Mouse (Mus musculus) fat pad, adult 2 months (tissue): Measurements from ENCODE around the gene Pfkfb3.

Experiments used
- DNase-seq: peaks from one replicate; pipeline ENCODE4 v3.0.0-alpha.2; 2011; ENCODE audit warnings: low read depth, low spot score; ENCODE audit errors: extremely low read depth

Gene Pfkfb3

DNA sequence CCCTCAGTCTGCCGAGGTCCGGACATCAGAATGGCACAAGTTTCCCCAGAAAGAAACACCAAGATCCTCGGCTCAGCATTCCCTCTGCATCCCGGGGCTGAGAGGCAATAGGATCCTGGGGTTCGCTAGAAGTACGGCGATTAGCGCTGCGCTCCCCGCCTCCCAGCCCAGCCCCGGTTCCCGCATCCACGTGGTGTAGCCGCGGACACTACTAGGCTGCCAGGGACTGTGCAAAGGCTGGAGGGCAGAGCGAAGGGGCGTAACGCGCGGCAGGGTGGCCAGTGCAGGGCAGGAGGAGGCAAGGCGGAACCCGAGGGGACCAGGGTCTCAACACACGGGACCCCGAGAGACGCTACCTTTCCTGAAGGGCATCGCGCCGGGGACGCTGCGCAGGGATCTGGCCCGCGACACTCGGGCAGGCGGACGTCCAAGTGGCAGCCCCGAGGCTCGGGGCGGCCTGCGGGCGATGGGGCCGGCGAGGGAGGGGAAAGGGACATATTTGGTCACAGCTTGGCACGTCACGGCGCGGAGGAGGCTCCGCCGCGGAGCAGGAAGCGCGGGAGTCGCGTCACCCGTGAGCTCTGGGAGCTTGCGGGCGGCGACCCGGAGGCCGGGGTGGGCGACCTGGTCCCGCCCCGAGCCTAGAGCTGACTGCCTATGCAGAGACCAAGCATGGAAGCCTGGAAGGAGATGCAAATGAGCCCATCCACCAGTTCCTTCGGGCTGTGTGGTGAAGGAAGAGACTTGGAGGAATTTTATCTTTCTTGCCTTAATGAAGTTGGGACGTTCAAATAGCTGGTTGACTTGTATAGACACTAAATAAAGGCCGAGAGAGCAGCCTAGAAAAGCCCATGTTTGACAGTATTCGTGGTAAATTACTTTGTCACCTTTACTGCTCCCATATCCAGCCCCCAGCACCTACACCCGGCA, at the start of gene Pfkfb3:
Pfkfb3 (minus strand) TSS at position 607 of the 930 bp plus-strand sequence.
- no peak for DNase-seq

DNA sequence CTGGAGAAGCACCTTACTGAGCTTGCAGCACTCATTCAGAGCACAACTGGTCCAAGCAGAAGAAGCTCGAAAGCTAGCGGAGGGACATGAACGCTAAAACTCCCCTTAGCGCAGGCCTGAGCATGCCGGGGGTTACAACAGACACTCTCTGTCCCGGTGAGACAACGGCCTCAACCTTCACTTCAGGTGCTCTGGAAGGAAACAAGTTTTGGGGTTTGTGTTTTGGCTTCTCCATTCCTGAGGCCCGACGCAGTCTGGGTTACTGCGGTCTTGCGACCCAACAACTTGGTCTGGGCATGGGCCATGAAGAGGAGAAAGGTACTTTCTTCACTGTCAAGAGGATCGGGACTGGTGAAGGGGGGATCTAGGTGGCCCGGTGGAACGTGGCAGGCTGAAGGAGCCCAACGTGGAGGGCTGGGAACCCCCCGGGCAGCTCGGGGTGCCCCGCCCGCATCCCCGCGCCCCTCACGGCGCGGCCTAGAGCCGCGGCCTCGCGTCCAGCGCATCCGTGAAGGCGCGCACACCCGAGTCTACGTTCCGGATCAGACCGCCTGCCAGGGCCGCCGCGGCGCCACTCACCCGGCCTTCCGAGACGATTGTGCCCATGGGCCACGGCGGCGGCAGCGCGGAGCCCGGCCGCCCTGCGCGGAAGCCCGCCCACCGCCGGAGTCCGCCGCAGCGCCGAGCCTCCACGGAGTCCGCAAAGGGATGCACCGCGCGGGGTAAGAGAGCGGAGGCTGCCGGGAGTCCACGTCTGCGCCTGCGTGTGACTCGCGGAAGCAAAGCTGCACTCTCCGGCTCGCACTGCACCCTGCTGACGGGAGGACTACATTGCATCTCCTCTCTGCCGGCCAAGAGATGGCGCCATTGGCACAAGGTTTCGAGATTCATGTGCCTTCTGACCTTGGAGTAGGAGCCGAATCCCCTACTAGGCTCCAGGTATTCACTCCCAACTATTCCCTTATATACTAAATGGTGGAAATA, 48.9 kb upstream of the Pfkfb3 start:
- peak; percentile 52 for DNase-seq

DNA sequence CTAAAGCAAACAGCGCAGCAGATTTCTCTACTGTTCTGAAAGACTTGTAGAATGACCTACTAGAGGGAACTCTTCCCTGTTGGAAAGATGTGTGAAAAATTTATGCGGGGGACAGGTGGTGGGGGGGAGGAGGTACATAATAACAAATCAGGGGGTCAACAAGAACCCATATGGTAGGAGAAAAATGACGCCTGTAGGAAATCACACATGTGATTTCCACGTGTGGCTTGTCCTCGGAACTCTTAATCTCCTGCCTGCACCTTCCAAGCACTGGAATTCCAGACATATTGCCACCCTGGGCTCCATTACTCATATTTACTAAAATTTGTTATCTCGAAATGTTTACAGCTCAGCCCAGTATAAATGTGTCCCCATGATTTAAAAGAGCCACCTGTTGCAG, 47.9 kb upstream of the Pfkfb3 start:
- DNase-seq = no peak

DNA sequence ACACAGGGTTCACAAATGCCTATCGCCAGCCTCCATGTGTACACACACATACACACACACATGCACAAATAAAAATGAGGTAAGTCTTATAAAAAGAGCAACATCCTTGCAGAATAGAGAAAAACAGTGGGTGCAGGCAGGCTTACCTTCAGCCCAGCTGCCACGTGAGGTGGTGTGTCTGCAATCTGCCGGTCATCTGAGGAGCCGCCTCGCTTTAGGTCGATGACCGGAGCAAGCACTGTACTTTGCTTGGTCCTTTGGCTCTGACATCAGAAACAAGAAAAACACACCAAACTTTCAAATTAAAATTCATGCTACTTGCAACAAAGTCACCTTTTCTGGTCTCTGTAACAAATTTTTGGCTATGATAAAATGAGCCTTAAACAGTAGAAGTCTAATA, 44.0 kb upstream of the Pfkfb3 start:
- no peak for DNase-seq

DNA sequence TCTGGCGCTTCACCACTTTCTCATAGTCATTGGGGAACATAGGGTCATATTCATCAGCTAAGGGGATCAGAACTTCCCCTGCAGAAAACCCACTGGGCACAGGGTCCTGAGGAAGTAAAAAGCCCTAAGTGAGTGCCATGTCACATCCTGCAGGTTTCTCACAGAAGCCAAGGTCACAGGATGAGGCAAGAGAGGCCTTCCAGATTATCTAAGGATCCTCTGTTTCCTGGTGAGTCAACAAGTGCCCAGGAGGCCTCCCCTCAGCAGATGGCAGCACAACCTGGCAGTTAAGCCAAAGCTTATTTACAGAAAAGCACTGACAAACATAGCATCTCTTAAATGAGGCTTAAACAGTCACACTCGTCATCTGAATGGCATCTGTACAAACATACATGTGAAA, 42.8 kb upstream of the Pfkfb3 start:
- DNase-seq = no peak

DNA sequence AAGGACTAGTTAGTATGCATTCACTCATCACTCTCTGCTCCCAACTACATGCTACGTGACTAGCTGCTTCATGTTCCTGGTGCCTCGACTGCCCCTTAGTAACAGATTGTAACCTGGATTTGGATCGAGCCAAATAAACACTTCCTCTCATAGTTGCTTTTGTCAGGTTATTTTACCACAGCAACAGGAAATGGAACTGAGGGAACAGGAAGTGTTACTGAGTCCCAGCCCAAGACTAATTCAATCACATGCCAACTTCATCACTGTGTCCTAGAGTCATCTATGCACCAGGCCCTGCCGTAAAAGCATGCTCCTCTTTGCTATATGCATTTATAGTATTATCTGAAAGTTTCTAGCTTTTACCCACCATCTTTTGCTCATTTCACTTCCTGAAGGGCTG, 34.1 kb upstream of the Pfkfb3 start:
- DNase-seq = no peak

DNA sequence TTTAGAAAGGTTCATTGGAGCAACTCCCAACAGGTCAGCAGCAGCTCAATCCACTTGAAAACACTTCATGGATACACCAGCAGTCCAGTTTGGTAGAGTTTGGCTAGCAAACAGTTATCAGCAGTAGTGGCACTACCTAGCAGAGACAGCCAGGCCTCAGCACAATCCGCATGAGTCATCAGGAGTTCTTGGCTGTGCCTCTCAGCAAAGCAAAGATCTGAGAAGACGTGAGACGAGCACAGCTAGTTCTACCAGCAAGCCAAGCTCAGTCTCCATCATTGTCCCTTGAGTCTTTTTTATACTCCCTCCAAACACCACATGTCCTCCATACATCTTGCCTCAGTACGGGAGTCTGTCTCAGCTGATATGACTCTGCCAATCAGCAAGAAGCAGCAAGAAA, 25.5 kb upstream of the Pfkfb3 start:
- no peak for DNase-seq

DNA sequence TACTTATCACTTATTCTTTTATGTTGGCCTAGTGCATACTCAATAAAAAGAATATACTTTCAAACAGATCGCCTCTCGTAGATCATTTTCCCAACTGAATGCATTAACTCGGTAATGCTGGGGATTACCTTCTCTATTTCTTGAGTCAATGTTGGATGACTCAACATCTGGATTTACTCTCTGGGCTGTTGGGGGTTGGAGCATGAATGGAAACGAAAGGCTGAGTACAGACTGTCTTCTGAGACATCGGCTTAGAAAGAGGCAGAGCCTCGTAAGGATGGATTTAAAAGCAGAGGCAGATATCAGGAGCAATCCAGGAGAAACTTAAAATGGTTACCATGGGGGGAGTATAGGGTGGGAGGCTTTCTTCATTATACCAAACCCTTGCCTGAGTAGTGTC, 24.3 kb upstream of the Pfkfb3 start:
- DNase-seq = no peak

DNA sequence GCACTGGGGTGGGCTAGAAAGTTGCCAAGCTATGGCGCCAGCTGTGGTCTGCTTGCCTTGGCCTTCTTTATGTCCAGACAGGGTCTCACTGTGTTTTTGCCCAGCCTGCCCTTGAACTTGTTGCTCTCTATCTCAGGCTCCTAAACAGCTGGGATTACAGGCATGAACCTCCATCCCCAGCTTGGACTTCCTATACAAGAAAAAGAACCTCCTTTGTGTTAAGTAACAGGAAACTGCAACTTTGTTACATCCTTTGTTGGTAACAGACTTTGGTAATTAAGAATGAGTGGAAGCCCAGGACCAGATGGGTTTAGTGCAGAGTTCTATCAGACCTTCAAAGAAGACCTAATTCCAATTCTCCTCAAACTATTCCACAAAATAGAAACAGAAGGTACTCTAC, 19.8 kb upstream of the Pfkfb3 start:
- DNase-seq = no peak

DNA sequence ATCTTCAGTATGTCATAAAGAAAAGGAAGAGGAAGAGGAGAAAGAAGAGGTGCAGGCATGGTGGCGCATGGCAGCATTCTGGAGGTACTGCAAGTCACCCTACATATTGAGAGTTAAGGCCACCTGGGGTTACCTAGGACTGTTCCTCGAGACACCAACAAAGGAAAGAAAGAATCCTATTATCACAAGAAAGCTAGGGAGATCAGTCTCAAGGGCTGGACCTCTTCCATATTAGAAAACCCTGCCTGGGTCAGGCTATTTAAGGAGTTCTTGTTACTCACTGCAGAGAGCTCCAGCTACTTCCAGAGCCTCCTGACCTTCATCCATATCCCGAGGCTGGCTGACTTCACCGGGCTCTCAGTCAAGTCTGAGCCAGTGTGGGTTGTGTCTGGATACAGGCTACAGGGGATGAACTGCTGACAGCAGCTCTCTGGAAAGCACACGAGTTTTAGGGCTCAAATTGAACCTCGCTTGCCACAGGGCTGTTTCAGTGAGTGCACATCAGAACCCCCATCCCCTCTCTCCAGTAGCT, 17.2 kb upstream of the Pfkfb3 start:
- DNase-seq = no peak

DNA sequence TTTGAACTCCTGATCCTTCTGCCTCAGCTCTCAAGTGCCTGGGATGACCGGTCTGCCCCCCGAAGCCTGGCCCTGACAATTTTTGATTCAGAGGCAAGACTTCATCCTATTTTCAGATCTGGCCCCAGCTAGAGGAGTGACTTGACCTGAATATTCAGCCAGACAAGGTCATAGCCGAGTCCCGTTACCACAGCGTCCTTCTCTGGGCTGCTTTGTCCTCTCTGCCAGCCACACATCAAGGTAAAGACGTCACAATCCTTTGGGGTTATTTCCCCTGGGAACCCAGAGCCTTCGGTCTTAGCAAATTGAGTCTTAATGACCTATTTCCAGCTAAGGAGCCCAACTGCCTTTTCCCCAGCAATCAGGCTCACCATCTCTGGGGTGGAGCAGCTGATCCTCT, 14.6 kb upstream of the Pfkfb3 start:
- DNase-seq = no peak

DNA sequence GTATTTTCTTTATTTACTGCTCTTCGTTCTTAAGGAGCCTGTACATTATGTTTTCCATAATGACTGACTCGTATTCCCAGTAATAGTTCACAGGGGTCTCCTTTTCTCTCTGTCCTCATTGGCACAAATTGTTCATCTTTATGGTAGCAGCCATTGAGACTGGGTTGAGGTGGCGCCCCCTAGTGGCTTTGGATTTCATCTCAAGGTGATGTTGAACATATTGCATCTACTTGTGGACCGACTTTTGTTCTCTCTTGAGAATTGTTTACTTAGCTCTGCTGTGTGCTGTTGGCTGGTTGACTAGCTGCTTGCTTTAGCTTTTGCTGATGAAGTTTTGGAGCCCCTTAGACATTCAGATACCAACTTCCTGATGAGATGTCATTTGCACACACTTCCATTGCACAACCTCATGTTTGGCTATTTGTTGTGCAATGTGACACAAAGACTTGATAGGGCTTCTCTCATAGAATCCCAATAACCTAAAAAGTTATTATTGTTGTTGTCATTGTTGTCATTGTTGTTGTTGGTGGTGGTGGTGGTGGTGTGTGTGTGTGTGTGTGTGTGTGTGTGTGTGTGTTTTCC, 14.0 kb upstream of the Pfkfb3 start:
- no peak for DNase-seq

DNA sequence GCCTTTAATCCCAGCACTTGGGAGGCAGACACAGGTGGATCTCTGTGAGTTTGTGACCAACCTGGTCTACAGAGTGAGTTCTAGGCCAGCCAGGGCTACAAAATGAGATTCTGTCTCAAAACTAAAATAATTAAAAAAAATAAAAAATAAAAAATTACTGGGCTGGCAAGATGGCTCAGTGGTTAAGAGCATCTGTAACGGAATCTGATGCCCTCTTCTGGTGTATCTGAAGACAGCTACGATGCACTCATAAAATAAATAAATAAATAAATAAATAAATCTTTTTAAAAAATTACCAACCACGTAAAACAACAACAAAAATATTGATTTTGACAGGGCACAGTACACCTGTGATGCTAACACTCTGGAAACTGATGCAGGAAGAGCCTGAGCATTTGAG, 13.0 kb upstream of the Pfkfb3 start:
- no peak for DNase-seq

DNA sequence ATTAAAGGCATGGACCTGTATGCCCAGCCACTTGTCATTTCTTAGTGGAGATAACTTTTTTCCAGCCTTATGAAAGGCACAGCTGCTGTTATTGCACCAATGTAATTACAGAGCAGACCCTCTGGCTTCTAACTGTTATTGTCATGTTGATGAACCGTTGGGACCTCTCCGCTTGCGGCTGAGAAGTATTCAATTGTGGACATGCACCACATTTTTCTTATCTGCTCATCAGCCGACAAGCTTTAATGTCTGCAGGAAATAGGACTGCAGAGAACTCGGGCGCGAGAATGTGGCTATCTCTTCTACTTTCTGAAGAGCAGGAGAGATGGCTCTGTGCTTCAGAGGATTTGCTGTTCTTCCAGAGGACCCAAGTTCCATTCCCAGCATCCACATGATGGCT, 12.4 kb upstream of the Pfkfb3 start:
- DNase-seq = no peak

DNA sequence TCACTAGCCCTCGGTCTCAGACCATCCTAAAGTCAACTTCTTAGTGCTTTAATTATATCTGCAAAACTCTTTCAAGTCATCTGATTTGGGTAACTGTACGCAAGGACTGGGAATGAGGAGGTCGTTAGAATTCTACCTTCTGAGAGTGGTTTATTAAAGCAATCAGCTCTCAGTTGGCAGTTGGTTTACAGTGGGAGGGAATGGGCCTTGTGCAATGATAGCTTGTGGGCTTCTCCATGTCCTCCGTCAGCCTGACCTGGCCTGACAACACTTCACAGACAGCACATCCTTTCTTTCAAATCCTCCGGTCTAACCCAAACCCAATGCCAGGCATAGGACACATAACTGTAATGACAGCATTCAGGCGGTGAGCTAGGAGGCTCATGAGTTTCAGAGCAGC, 10.9 kb upstream of the Pfkfb3 start:
- no peak for DNase-seq

DNA sequence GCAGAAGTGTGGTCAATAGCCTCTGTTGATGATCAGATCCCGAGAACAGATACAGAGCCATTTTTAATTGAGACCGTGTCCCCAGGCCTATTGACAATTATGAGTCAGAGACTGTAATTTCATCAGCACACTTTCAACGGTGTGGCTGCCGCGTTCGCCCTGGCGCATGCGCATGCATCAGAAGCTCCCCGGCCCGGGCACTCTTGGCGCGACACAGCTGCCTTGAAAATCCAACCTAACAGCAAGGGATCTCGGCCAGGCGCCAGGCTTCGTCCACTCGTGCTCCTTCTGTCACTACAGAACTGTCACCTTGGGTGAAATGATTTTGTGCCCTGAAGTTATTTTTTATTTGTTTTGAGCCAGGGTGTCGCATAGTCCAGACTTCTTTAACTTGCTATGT, 9.4 kb upstream of the Pfkfb3 start:
- DNase-seq = no peak

DNA sequence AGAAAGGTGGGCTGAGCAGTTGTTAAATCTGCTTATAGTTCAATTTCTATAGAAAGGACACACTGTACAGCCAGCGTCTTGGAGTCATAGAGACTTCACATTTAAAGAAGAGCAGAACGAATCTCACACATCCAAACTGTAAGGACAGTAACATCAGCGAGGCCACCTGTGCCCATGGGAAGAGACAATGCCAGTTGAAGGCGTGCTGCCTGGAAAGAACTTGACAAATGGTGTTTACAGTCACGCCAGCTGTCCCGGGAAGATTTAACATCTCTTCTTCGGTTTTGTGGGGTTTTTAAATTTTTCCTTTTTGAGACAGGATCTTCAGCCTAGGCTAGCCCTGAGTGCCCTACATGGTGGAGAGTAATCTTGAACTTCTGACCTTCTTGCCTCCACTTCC, 4.8 kb upstream of the Pfkfb3 start:
- no peak for DNase-seq

DNA sequence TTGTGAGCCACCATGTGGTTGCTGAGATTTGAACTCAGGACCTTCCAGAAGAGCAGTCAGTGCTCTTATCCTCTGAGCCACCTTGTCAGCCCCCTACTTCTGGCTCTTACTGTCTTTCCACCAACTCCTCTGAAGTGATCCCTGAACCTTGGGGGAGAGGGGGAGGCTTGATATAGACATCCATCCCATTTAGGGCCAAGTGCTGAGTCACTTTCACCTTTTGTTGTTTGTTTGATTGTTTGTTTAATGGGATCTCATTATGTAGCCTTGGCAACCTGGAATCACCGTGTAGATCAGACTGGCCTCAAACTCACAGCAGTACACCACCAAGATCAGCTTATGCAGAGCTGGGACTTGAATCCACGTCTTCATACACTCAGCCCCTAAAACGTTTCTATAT, 3.4 kb upstream of the Pfkfb3 start:
- no peak for DNase-seq

DNA sequence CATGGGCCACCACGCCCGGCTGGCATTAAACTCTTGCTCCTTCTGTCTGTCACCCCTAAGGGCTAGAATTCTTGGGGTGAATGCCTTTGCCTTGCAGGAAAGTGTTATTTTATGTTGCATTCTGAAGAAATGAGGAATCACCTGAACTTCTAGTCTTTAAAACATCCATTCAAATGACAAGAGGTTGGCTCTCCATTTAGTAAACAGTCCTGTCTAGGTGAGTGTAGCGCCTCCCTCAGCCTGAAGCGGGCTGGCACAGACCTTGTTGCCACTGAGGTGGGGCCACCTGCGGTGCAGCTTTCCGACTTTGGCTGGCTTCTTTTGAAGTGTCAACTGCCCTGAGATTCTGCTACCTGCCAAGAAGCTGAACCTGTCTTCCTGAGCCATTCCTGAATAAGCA, 1.4 kb upstream of the Pfkfb3 start:
- DNase-seq = no peak

DNA sequence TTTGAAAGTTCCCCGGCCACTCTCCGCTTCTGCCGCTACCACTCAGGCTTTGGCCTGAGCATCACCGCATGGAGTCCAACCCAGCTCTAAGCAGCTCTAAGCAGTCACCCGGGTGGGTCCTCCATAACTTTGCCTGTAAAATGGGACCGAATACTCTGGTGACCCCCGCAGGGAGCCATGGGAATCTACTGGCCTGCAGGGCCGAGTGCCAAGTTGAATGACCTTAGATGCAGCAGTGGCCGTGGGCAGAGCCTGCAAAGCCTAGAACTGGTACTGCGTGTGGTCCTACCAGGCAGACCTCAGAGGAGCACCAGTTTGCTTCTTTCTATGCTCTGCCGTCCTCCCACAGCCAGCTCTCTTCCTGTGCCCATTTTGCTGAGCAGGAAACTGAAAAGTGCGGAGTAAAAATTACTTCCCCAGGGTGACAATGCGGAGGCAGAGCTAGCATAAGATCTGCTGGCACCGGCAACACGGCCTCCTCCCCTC, 868 bp downstream of the Pfkfb3 start:
- DNase-seq = no peak

DNA sequence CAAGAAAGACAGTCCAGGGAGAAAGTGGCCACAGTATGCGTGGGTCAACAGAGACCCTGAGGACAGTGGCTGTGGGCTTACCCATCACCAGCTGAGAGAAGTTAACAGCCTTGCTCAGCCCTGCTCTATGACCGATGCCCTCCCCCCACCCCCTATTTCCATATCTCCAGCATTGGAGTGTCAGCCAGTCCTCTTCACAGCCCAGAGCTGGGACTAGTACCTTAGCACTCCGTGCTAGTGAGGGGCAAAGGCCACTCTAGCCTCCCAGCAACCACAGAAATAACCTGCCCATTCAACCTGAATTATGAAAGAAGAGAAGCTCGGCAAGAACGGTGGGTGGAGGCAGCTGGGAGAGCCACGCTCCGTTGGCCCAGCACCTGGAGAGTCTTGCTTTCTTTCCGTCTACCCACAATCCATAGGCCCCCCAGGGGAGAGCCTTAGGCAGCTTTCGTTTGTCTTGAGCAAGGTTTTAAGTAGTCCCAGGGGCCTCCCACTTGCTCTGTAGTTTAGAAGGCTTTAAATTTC, 1.5 kb downstream of the Pfkfb3 start:
- no peak for DNase-seq
